ENCODE assay signal across 8 mouse cellular contexts in genomic region chr19:5923990-5924712, GRCm38 (mm10). TPM values are rescaled to one million over a fixed set of nuclear protein-coding genes. Genes with fewer than 3 reads are reported as not detected.
DNase-seq lines count a peak whose midpoint lies in the region; TF ChIP-seq lines count a peak whose summit lies in the region.

No protein-coding gene starts in this region.

- peaks cover 24% of the 10 kb centered on the region for H3K36me3 ChIP-seq in megakaryocyte, embryonic 14.5 days (replicated peaks; ENCODE audit: low read length)

- TF ChIP-seq POLR2A in cortical plate, adult 2 months (IDR thresholded peaks at IDR 0.05; ENCODE audit: extremely low read depth, insufficient read depth, low read length): no peak

- no peaks in the 10 kb centered on the region for H3K9me3 ChIP-seq in megakaryocyte, embryonic 14.5 days

- peak; percentile 60 for TF ChIP-seq CTCF in cortical plate, adult 2 months (IDR thresholded peaks at IDR 0.05; ENCODE audit: extremely low read depth, insufficient read depth, low read length)

- peaks cover 10% of the 10 kb centered on the region for H3K27me3 ChIP-seq in megakaryocyte, embryonic 14.5 days (replicated peaks)

- DNase-seq in adipocyte (ENCODE audit: low spot score): peak; percentile 88
- peak; percentile 89 to 92 for DNase-seq in gastrocnemius, adult 8-10 months (ENCODE audit: low spot score in 2 of 2)
- DNase-seq in hindlimb bud, embryonic 11.5 days (ENCODE audit: extremely low spot score, low read depth, low spot score): peak; percentile 53
- DNase-seq in left cerebral cortex, adult 8-10 months (ENCODE audit: low spot score in 2 of 2): peak; percentile 71 to 87
- peak; percentile 92 to 95 for DNase-seq in right cerebral cortex, postnatal 10 days (ENCODE audit: low spot score in 2 of 2)
- peak; percentile 94 for DNase-seq in urinary bladder, postnatal 14 days (ENCODE audit: low spot score)

- H3K27ac ChIP-seq in cortical plate, adult 2 months (ENCODE audit: insufficient read depth, low read length): peak overlapping the region; percentile 18; the same call in 1 of the 2 replicates

- peak overlapping the region; percentile 64 for H3K4me3 ChIP-seq in cortical plate, adult 2 months (ENCODE audit: insufficient read depth, low read length)
- H3K4me3 ChIP-seq in megakaryocyte, embryonic 14.5 days (replicated peaks): peak overlapping the region; percentile 96

- peaks cover 2% of the 10 kb centered on the region; the same call in 1 of the 2 replicates for H3K4me1 ChIP-seq in cortical plate, adult 2 months (ENCODE audit: control insufficient read depth, insufficient read depth, low read length)
- H3K4me1 ChIP-seq in megakaryocyte, embryonic 14.5 days: peaks cover 86% of the 10 kb centered on the region

RNA-seq across cellular contexts. Expression of gene Cdc42ep2, which starts 0.5 kb away (rescaled TPM):
- 12.6 and 16.4 TPM in 2 replicates for polyA plus RNA-seq in cortical plate, adult 2 months (2012; rRNA removed)
- total RNA-seq in gastrocnemius, adult 8-10 months (2022): 1 to 10 TPM; 8.6 to 9.9 (median 8.7) TPM
- 1 to 10 TPM; 6.1 to 7.4 (median 6.4) TPM for total RNA-seq in left cerebral cortex, adult 8-10 months (2022)
- 4.4 and 15.7 TPM in 2 replicates for polyA plus RNA-seq in megakaryocyte, embryonic 14.5 days (2012; ENCODE audit: insufficient read depth, low replicate concordance)

RNA-seq across cellular contexts. Expression of gene Dpf2, which starts 11.3 kb away (rescaled TPM):
- 96.2 and 99.0 TPM in 2 replicates for polyA plus RNA-seq in cortical plate, adult 2 months (2012; rRNA removed)
- 10 to 100 TPM; 70.5 to 97.8 (median 77.4) TPM for total RNA-seq in gastrocnemius, adult 8-10 months (2022)
- total RNA-seq in left cerebral cortex, adult 8-10 months (2022): 10 to 100 TPM; 76.4 to 87.8 (median 81.6) TPM
- polyA plus RNA-seq in megakaryocyte, embryonic 14.5 days (2012; ENCODE audit: insufficient read depth, low replicate concordance): 23.0 and 44.7 TPM in 2 replicates

RNA-seq across cellular contexts. Expression of gene Tigd3, which starts 30.2 kb away (rescaled TPM):
- 3.6 and 4.0 TPM in 2 replicates for polyA plus RNA-seq in cortical plate, adult 2 months (2012; rRNA removed)
- total RNA-seq in gastrocnemius, adult 8-10 months (2022): under 1 TPM; 0.12 to 0.34 (median 0.26) TPM
- total RNA-seq in left cerebral cortex, adult 8-10 months (2022): 1 to 10 TPM; 3.9 to 5.6 (median 5.0) TPM
- polyA plus RNA-seq in megakaryocyte, embryonic 14.5 days (2012; ENCODE audit: insufficient read depth, low replicate concordance): 0.57 and 1.3 TPM in 2 replicates

RNA-seq across cellular contexts. Expression of gene Pola2, which starts 39.9 kb away (rescaled TPM):
- 11.7 and 12.9 TPM in 2 replicates for polyA plus RNA-seq in cortical plate, adult 2 months (2012; rRNA removed)
- total RNA-seq in gastrocnemius, adult 8-10 months (2022): 1 to 10 TPM; 4.5 to 9.4 (median 7.2) TPM
- total RNA-seq in left cerebral cortex, adult 8-10 months (2022): 1 to 10 TPM; 4.4 to 6.6 (median 5.6) TPM
- polyA plus RNA-seq in megakaryocyte, embryonic 14.5 days (2012; ENCODE audit: insufficient read depth, low replicate concordance): 11.0 and 14.1 TPM in 2 replicates

RNA-seq across cellular contexts. Expression of gene Slc25a45, which starts 46.5 kb away (rescaled TPM):
- polyA plus RNA-seq in cortical plate, adult 2 months (2012; rRNA removed): 6.6 and 7.4 TPM in 2 replicates
- 1 to 10 TPM in 3 of 4 experiments, under 1 TPM in 1; 0.80 to 1.3 (median 1.1) TPM for total RNA-seq in gastrocnemius, adult 8-10 months (2022)
- total RNA-seq in left cerebral cortex, adult 8-10 months (2022): 1 to 10 TPM; 3.2 to 5.1 (median 4.1) TPM
- polyA plus RNA-seq in megakaryocyte, embryonic 14.5 days (2012; ENCODE audit: insufficient read depth, low replicate concordance): 3.6 and 6.9 TPM in 2 replicates

Comparison
In these comparisons a context has a peak if more than half of its experiments do, and no peak if none do; other contexts are left out.
1. Peak in every context shown above with its lines: DNase-seq, H3K4me3 ChIP-seq and H3K27ac ChIP-seq.